Comparison of ENCODE assay signal across 16 mouse cellular contexts in genomic region chr1:154500869-154501268, GRCm38 (mm10).
DNase-seq lines count a peak whose midpoint lies in the region; ATAC-seq and TF ChIP-seq lines count a peak whose summit lies in the region.
"Had no signal": no experiment of that assay in that cellular context is flagged by ENCODE, and none has a peak within 500 bp of the region (broad histone marks: within the 10 kb centered on the region; RNA-seq: fewer than 3 reads in every experiment).

No protein-coding gene starts in this region.

- no peak for TF ChIP-seq POLR2A in heart, adult 2 months (IDR thresholded peaks at IDR 0.05; ENCODE audit: insufficient read depth, low read depth, low read length)

- peak overlapping the region; percentile 71 for H3K27ac ChIP-seq in layer of hippocampus, adult 2 months
- peak overlapping the region; percentile 54 for H3K27ac ChIP-seq in hindbrain, embryonic 15.5 days (replicated peaks)
- peak overlapping the region; percentile 65; the same call in 1 of the 2 replicates for H3K27ac ChIP-seq in hindbrain, postnatal 0 days
- 0 out of 2 replicates have a peak overlapping the region, but pooled peaks have one; percentile 34 for H3K27ac ChIP-seq in neural tube, embryonic 13.5 days (replicated peaks)
- no peak overlapping the region for H3K27ac ChIP-seq in heart, adult 2 months
- H3K27ac ChIP-seq: heart, embryonic 15.5 days had no signal

- WGBS in hindbrain, embryonic 15.5 days, result 67% methylated on average over 5 of the region's 5 CpGs
- WGBS in hindbrain, postnatal 0 days, result 53% methylated on average over 5 of the region's 5 CpGs
- WGBS in neural tube, embryonic 13.5 days, result 80% methylated on average over 5 of the region's 5 CpGs
- WGBS in heart, adult 2 months, result 90% methylated on average over 5 of the region's 5 CpGs

- DNase-seq in layer of hippocampus, adult 2 months (ENCODE audit: low spot score in 2 of 2), result no peak
- DNase-seq in layer of hippocampus, postnatal 14 days (ENCODE audit: low spot score in 2 of 2), result no peak
- DNase-seq in hindbrain, postnatal 0 days (ENCODE audit: low spot score), result no peak
- DNase-seq in heart, adult 2 months, result no peak
- no peak for DNase-seq in layer of hippocampus, adult 9-11 months
- DNase-seq: adrenal gland, adult 8-10 months; gastrocnemius, postnatal 10 days; heart, adult 18-20 months; heart, postnatal 4 days; liver; thymus, postnatal 14 days had no signal

- H3K4me2 ChIP-seq in hindbrain, embryonic 15.5 days, result no peak overlapping the region
- no peak overlapping the region for H3K4me2 ChIP-seq in hindbrain, postnatal 0 days (ENCODE audit: low read depth, low read length)
- no peak overlapping the region for H3K4me2 ChIP-seq in neural tube, embryonic 13.5 days
- H3K4me2 ChIP-seq: heart, embryonic 15.5 days had no signal

- H3K4me3 ChIP-seq in layer of hippocampus, adult 2 months, result no peak overlapping the region
- no peak overlapping the region for H3K4me3 ChIP-seq in hindbrain, embryonic 15.5 days
- no peak overlapping the region for H3K4me3 ChIP-seq in hindbrain, postnatal 0 days (ENCODE audit: low read length)
- no peak overlapping the region for H3K4me3 ChIP-seq in neural tube, embryonic 13.5 days
- H3K4me3 ChIP-seq in heart, adult 2 months, result no peak overlapping the region
- H3K4me3 ChIP-seq: heart, embryonic 15.5 days had no signal

- H3K27me3 ChIP-seq in hindbrain, embryonic 15.5 days, result no peaks in the 10 kb centered on the region
- no peaks in the 10 kb centered on the region for H3K27me3 ChIP-seq in hindbrain, postnatal 0 days (ENCODE audit: insufficient read depth, low read length)
- H3K27me3 ChIP-seq in neural tube, embryonic 13.5 days, result no peaks in the 10 kb centered on the region
- no peaks in the 10 kb centered on the region for H3K27me3 ChIP-seq in heart, adult 2 months (ENCODE audit: control insufficient read depth, insufficient read depth, low read length)
- H3K27me3 ChIP-seq: heart, embryonic 15.5 days had no signal

- intact Hi-C loops in heart, adult 2 months (cut with DNase I), result no loop called here

- no peak for TF ChIP-seq EP300 in heart, adult 2 months (IDR thresholded peaks at IDR 0.05; ENCODE audit: insufficient read depth, low read depth, low read length)

- no peak for TF ChIP-seq CTCF in layer of hippocampus, adult 2 months (conservative IDR thresholded peaks at IDR 0.05)
- TF ChIP-seq CTCF in hindbrain, postnatal 0 days (IDR thresholded peaks at IDR 0.05; ENCODE audit: low read depth), result no peak
- no peak for TF ChIP-seq CTCF in heart, adult 2 months (IDR thresholded peaks at IDR 0.05)

- H3K4me1 ChIP-seq in hindbrain, embryonic 15.5 days (replicated peaks), result peaks cover 13% of the 10 kb centered on the region
- peaks cover 7% of the 10 kb centered on the region; the same call in 1 of the 2 replicates for H3K4me1 ChIP-seq in hindbrain, postnatal 0 days (ENCODE audit: insufficient read depth, low read length)
- H3K4me1 ChIP-seq in neural tube, embryonic 13.5 days (replicated peaks), result peaks cover 11% of the 10 kb centered on the region
- H3K4me1 ChIP-seq in heart, adult 2 months (ENCODE audit: control insufficient read depth, insufficient read depth, low read length), result no peaks in the 10 kb centered on the region
- H3K4me1 ChIP-seq: heart, embryonic 15.5 days had no signal

- no peak for ATAC-seq in hindbrain, embryonic 15.5 days (ENCODE audit: low FRiP score, low read depth)
- peak; percentile 24; the same call in 1 of the 2 replicates for ATAC-seq in hindbrain, postnatal 0 days
- peak; percentile 37; the same call in 1 of the 2 replicates for ATAC-seq in neural tube, embryonic 13.5 days (ENCODE audit: low read depth)
- ATAC-seq: intestine, postnatal 0 days; lung, postnatal 0 days had no signal

- no peaks in the 10 kb centered on the region for H3K79me2 ChIP-seq in heart, adult 2 months (replicated peaks; ENCODE audit: control insufficient read depth, insufficient read depth, low read length)

- no peak overlapping the region for H3K9ac ChIP-seq in hindbrain, embryonic 15.5 days
- H3K9ac ChIP-seq in hindbrain, postnatal 0 days (replicated peaks; ENCODE audit: low read length), result no peak overlapping the region
- no peak overlapping the region for H3K9ac ChIP-seq in neural tube, embryonic 13.5 days
- no peak overlapping the region for H3K9ac ChIP-seq in heart, adult 2 months (ENCODE audit: low read depth, low read length)
- H3K9ac ChIP-seq: heart, embryonic 15.5 days had no signal

- H3K9me3 ChIP-seq in hindbrain, embryonic 15.5 days, result no peaks in the 10 kb centered on the region
- H3K9me3 ChIP-seq in hindbrain, postnatal 0 days (ENCODE audit: low read length), result no peaks in the 10 kb centered on the region
- no peaks in the 10 kb centered on the region for H3K9me3 ChIP-seq in neural tube, embryonic 13.5 days
- H3K9me3 ChIP-seq: heart, embryonic 15.5 days had no signal

- no peaks in the 10 kb centered on the region for H3K36me3 ChIP-seq in hindbrain, embryonic 15.5 days
- no peaks in the 10 kb centered on the region for H3K36me3 ChIP-seq in hindbrain, postnatal 0 days (ENCODE audit: insufficient read depth, low read length)
- no peaks in the 10 kb centered on the region for H3K36me3 ChIP-seq in neural tube, embryonic 13.5 days
- no peaks in the 10 kb centered on the region for H3K36me3 ChIP-seq in heart, adult 2 months (ENCODE audit: control insufficient read depth, insufficient read depth, low read length)
- H3K36me3 ChIP-seq: heart, embryonic 15.5 days had no signal
